Mouse (Mus musculus) CD4-positive, CD25-positive, alpha-beta regulatory T cell, adult 4 months (primary cell): ENCODE results near the gene Zfp935. TPM values are rescaled to one million over a fixed set of nuclear protein-coding genes. Genes with fewer than 3 reads are reported as not detected.
"Not testable (repeated sequence)": the region's sequence is repeated elsewhere in the genome, so short reads cannot be mapped to it uniquely, and the experiment has no call there.

Source experiments
- ATAC-seq: one replicate; pipeline ENCODE4 v1.8.0; 2017
- polyA plus RNA-seq, 2 experiments: library from polyadenylated mRNA; unstranded; fragments of 100-300 nt; shearing (Covaris generic); gene quantifications; one replicate each; pipeline ENCODE4 v1.2.1; 2017

Gene Zfp935
- not detected for polyA plus RNA-seq

DNA sequence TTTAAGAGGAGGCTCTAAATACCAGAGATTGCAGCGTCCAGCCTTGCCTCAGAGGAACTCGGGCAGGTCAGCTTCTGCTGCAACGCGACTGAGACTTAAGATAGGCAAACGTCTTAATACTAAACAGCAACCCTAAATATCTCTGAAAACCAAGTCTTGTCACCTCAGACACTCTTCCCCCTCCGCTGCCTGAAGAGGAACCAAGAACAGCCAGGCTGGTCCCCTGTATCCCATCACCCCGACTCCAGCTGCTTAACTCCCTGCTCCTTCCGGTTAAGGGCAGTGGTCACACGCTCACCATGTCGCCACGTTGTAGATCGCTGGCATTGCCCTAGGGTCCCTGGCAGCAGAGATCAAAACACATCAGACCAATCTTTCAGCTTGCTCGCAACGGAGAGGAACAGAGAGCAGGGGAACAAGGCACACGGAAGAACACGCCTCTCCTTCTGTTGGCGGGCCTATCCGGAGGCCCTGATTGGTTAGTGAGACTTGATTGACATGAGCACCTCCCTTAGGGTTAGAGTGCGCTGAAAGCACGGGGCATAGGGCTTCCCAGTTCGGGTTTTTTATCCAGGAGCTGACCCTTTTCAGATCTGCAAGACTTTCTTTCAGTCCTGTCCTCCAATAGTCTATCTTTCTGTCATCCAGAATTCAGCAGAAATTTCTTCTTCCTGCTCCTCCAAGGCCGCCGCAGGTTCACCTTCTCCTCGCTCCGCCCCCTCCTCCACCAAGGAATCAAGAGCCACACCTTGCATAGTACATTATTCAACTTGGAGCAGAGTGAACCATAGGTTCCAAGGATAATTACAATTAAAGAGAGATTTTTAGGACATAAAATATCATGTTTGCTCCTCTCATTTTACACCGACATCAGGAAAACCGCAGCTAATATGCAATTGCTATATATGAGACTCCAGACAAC is at the start of gene Zfp935:
Gene Zfp935 (minus strand): TSS at position 323 of the 922 bp plus-strand sequence.
- ATAC-seq, result peak; percentile 75

- not testable (repeated sequence) for ATAC-seq
Observed at GRCm38 (mm10) chr13:62571099-62571498, 12.8 kb upstream of the Zfp935 start, which contains the start of gene Zfp934. TSS of gene Zfp934 (minus strand) at chr13:62571199.

GRCm38 (mm10) chr13:62561696-62562095 is 3.4 kb upstream of the Zfp935 start:
- ATAC-seq, result not testable (repeated sequence)

GRCm38 (mm10) chr13:62530129-62530528 is 28.2 kb downstream of the Zfp935 start:
- ATAC-seq, result not testable (repeated sequence)

GRCm38 (mm10) chr13:62510641-62511420 is 47.5 kb downstream of the Zfp935 start:
- not testable (repeated sequence) for ATAC-seq

DNA sequence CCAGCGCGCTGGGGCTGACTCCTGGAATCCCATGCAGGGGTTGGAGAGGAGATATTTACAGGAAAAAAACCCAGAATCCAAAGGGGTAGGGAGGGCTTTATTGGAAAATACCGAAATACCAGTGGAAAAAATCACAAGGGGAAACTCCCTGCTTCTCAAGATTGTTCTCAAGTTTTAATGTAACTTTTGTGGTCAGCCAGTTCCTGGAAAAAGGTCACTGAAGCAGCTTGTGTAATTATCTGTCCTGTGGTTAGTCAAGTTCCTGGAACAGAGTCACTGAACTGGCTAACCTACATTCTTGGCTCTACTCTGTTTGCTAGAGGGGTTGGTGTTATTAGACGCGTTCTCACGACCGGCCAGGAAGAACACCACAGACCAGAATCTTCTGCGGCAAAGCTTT is 85.7 kb downstream of the Zfp935 start:
- not testable (repeated sequence) for ATAC-seq

GRCm38 (mm10) chr13:62469947-62470346 is 88.4 kb downstream of the Zfp935 start:
- peak; percentile 46 for ATAC-seq

DNA sequence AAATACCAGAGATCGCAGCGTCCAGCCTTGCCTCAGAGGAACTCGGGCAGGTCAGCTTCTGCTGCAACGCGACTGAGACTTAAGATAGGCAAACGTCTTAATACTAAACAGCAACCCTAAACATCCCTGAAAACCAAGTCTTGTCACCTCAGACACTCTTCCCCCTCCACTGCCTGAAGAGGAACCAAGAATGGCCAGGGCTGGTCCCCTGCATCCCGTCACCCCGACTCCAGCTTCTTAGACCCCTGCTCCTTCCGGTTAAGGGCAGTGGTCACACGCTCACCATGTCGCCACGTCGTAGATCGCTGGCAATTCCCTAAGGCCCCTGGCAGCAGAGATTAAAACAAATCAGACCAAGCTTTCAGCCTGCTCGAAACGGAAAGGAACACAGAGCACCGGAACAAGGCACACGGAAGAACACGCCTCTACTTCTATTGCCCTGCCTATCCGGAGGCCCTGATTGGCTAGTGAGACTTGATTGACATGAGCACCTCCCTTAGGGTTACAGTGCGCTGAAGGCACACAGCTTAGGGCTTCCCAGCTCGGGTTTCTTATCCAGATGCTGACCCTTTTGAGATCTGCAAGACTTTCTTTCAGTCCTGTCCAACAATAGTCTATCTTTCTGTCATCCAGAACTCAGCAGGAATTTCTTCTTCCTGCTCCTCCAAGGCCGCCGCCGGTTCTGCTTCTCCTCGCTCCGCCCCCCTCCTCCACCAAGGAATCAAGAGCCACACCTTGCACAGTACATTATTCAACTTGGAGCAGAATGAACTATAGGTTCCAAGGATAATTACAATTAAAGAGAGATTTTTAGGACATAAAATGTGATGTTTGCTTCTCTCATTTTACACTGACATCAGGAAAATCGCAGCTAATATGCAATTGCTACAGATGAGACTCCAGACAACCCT is 91.6 kb downstream of the Zfp935 start, which contains the start of gene Gm49359:
Gene Gm49359 (minus strand): TSS at position 409 of the 911 bp plus-strand sequence.
- ATAC-seq, result peak; percentile 100

Other genes with a start within 250 kb of the Zfp935 start
- gene Gm3604, start 175.3 kb downstream of the Zfp935 start, polyA plus RNA-seq, result 1 to 10 TPM; 4.5 to 5.0 TPM
- gene Gm49359, start 91.7 kb downstream of the Zfp935 start, polyA plus RNA-seq, result 10 to 100 TPM; 18.6 to 19.0 TPM
- gene Zfp934, start 12.7 kb upstream of the Zfp935 start, polyA plus RNA-seq, result 10 to 100 TPM; 10.4 to 11.3 TPM
- gene 6720489N17Rik, start 65.7 kb upstream of the Zfp935 start, polyA plus RNA-seq, result 1 to 10 TPM; 2.3 to 3.3 TPM
- 10 to 100 TPM in 1 of 2 experiments, 1 to 10 TPM in 1; 9.4 to 12.7 TPM for gene Platr25, start 202.2 kb upstream of the Zfp935 start, polyA plus RNA-seq
- 1 to 10 TPM; 4.1 to 7.4 TPM for gene Gm5141, start 227.3 kb upstream of the Zfp935 start, polyA plus RNA-seq